ENCODE assay signal across 21 mouse cellular contexts in the genomic region with DNA sequence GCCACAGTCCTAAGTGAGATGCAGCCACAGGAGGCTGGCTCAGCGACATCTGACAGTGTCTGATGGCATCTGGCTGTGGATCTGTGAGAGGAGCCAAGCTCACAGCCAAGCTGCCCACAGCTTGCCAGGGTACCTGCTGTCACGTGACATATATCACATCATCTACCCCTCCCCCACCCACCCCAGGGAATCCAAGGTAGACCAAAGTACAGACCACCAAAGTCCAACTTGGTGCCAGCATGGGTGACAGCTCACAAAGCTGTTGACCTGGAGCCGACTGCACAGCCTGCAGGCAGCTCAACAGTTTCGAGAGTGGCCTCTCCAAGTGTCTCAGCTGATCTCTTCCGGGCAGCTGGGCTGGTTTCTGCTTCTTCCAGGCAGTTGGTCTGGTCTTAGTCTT.
DNase-seq lines count a peak whose midpoint lies in the region; ATAC-seq and TF ChIP-seq lines count a peak whose summit lies in the region.
"Had no signal": no experiment of that assay in that cellular context is flagged by ENCODE, and none has a peak within 500 bp of the region (broad histone marks: within the 10 kb centered on the region; RNA-seq: fewer than 3 reads in every experiment).

No protein-coding gene starts in this region.

- H3K9me3 ChIP-seq in forebrain, embryonic 10.5 days, result no peaks in the 10 kb centered on the region
- H3K9me3 ChIP-seq in forebrain, embryonic 12.5 days, result no peaks in the 10 kb centered on the region
- no peaks in the 10 kb centered on the region for H3K9me3 ChIP-seq in kidney, embryonic 15.5 days (replicated peaks)
- H3K9me3 ChIP-seq: embryonic facial prominence, embryonic 10.5 days; forebrain, embryonic 15.5 days; G1E; heart, embryonic 15.5 days had no signal

- no peak for ATAC-seq in forebrain, embryonic 12.5 days (ENCODE audit: low FRiP score)
- ATAC-seq in kidney, embryonic 15.5 days (replicated peaks; ENCODE audit: low FRiP score), result no peak
- ATAC-seq: CD4-positive, CD25-positive, alpha-beta regulatory T cell, adult 4 months; forebrain, embryonic 15.5 days had no signal

- no peaks in the 10 kb centered on the region; the same call in 1 of the 2 replicates for H3K4me1 ChIP-seq in forebrain, embryonic 10.5 days
- H3K4me1 ChIP-seq in forebrain, embryonic 12.5 days, result no peaks in the 10 kb centered on the region
- peaks cover 10% of the 10 kb centered on the region; the same call in 1 of the 2 replicates for H3K4me1 ChIP-seq in kidney, adult 2 months (ENCODE audit: control insufficient read depth, insufficient read depth, low read length)
- peaks cover 26% of the 10 kb centered on the region for H3K4me1 ChIP-seq in kidney, embryonic 15.5 days
- H3K4me1 ChIP-seq: forebrain, embryonic 15.5 days had no signal

- H3K36me3 ChIP-seq in forebrain, embryonic 10.5 days (replicated peaks), result no peaks in the 10 kb centered on the region
- no peaks in the 10 kb centered on the region for H3K36me3 ChIP-seq in forebrain, embryonic 12.5 days (replicated peaks)
- no peaks in the 10 kb centered on the region for H3K36me3 ChIP-seq in kidney, adult 2 months (ENCODE audit: control insufficient read depth, insufficient read depth, low read length)
- H3K36me3 ChIP-seq in kidney, embryonic 15.5 days, result no peaks in the 10 kb centered on the region
- H3K36me3 ChIP-seq: embryonic facial prominence, embryonic 10.5 days; forebrain, embryonic 15.5 days; G1E; heart, embryonic 15.5 days had no signal

- no peak for DNase-seq in forebrain, embryonic 10.5 days (ENCODE audit: extremely low spot score, low spot score)
- DNase-seq in kidney, adult 2 months, result peak; percentile 74
- peak; percentile 31 to 85 for DNase-seq in kidney, postnatal 25 days
- DNase-seq in kidney, adult 18-20 months, result no peak
- peak; percentile 56 to 64 for DNase-seq in kidney, postnatal 36 days
- DNase-seq: adrenal gland, adult 8-10 months; adrenal gland, postnatal 36 days; B cell, adult 2 months; cerebellum, adult 2 months; cerebellum, postnatal 10 days; gastrocnemius, postnatal 14 days; heart, adult 2 months; heart, postnatal 14 days had no signal

- peaks cover 3% of the 10 kb centered on the region; the same call in 1 of the 2 replicates for H3K27me3 ChIP-seq in forebrain, embryonic 10.5 days (ENCODE audit: poor library complexity, severe bottlenecking)
- no peaks in the 10 kb centered on the region for H3K27me3 ChIP-seq in forebrain, embryonic 12.5 days
- H3K27me3 ChIP-seq in kidney, adult 2 months (replicated peaks; ENCODE audit: control insufficient read depth, insufficient read depth, low read length), result no peaks in the 10 kb centered on the region
- H3K27me3 ChIP-seq in kidney, embryonic 15.5 days, result no peaks in the 10 kb centered on the region
- H3K27me3 ChIP-seq: forebrain, embryonic 15.5 days; heart, embryonic 15.5 days had no signal

- H3K4me2 ChIP-seq in forebrain, embryonic 12.5 days, result no peak overlapping the region
- no peak overlapping the region for H3K4me2 ChIP-seq in kidney, embryonic 15.5 days
- H3K4me2 ChIP-seq: forebrain, embryonic 15.5 days; heart, embryonic 11.5 days; heart, embryonic 15.5 days had no signal

- 88% methylated on average over 5 of the region's 5 CpGs for WGBS in forebrain, embryonic 10.5 days
- WGBS in forebrain, embryonic 12.5 days, result 81% methylated on average over 5 of the region's 5 CpGs
- WGBS in kidney, adult 2 months, result 72% methylated on average over 5 of the region's 5 CpGs
- 82% methylated on average over 5 of the region's 5 CpGs for WGBS in kidney, embryonic 15.5 days

- no peak for TF ChIP-seq CTCF in kidney, adult 2 months (conservative IDR thresholded peaks at IDR 0.05; ENCODE audit: insufficient read depth, insufficient read length, low read depth, low read length)

- H3K27ac ChIP-seq in forebrain, embryonic 10.5 days, result 0 out of 2 replicates have a peak overlapping the region, but pooled peaks have one; percentile 16
- H3K27ac ChIP-seq in forebrain, embryonic 12.5 days, result no peak overlapping the region
- H3K27ac ChIP-seq in kidney, adult 2 months (ENCODE audit: insufficient read depth, low read depth, low read length), result no peak overlapping the region
- no peak overlapping the region for H3K27ac ChIP-seq in kidney, embryonic 15.5 days
- H3K27ac ChIP-seq: embryonic facial prominence, embryonic 10.5 days; forebrain, embryonic 15.5 days; heart, adult 2 months; heart, embryonic 15.5 days had no signal

- TF ChIP-seq POLR2A in kidney, adult 2 months (IDR thresholded peaks at IDR 0.05; ENCODE audit: low read depth, low read length), result no peak

- no peak overlapping the region for H3K4me3 ChIP-seq in forebrain, embryonic 10.5 days
- no peak overlapping the region for H3K4me3 ChIP-seq in forebrain, embryonic 12.5 days (replicated peaks)
- no peak overlapping the region for H3K4me3 ChIP-seq in kidney, adult 2 months (ENCODE audit: insufficient read depth, low read depth, low read length)
- H3K4me3 ChIP-seq in kidney, embryonic 15.5 days (replicated peaks), result no peak overlapping the region
- H3K4me3 ChIP-seq: embryonic facial prominence, embryonic 10.5 days; forebrain, embryonic 15.5 days; heart, adult 2 months; heart, embryonic 15.5 days had no signal

- H3K9ac ChIP-seq in forebrain, embryonic 12.5 days, result no peak overlapping the region
- no peak overlapping the region for H3K9ac ChIP-seq in kidney, embryonic 15.5 days
- H3K9ac ChIP-seq: forebrain, embryonic 15.5 days; heart, embryonic 15.5 days had no signal

Comparison
In these comparisons a context has a peak if more than half of its experiments do, and no peak if none do; other contexts are left out.
1. DNase-seq: peak in kidney, adult 2 months (single experiment), kidney, postnatal 25 days (2 of 2) and kidney, postnatal 36 days (2 of 2); none in forebrain, embryonic 10.5 days (single experiment) and kidney, adult 18-20 months (single experiment).